8 mouse cellular contexts compared by ENCODE assay signal in the genomic region with DNA sequence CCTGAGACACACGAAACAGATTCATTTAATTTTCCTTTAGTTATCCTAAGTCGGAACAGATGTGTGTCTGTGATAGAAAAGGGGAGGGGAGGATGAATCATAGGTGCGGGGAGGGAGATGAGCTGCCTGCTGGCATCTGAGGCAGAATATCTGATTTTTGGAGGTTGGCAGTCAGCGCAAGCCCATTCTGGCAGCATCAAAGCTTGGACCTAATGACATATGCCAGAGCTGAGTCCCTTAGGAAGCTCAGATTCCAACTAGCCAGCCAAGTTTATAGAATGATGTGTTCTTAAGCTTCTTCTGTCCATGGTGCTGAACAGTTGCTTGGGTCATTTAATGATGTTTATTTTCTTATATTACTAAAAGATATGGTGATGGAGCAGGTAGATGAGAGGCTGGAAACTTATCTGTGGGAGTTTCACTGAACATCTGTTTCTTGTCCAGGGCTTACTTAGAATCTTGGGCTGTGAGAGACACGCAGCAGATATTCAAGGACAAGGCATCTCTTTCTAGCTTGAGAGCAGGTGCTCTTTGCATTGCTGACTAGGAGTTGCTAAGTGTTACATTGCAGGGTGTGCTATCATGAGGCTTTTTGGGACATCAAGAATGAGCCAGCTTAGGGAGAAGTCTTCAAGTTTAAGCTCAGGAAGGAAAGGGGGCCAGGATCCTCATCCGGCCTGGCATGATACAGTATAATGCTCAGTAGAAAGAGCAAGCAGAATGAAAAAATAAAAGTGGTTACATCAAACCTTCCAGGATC.
DNase-seq lines count a peak whose midpoint lies in the region.

No protein-coding gene starts in this region.

- intact Hi-C loops in left cerebral cortex, postnatal 10 days (cut with DNase I) = no loop called here

- DNase-seq in adrenal gland, postnatal 14 days = peak; percentile 5
- no peak for DNase-seq in adrenal gland, adult 8-10 months
- peak; percentile 10 for DNase-seq in left cerebral cortex, adult 11 months (ENCODE audit: low spot score)
- DNase-seq in left cerebral cortex, postnatal 10 days (ENCODE audit: extremely low spot score in 1 of 2, low spot score in 2 of 2) = no peak
- DNase-seq in cerebellum, adult 9-10 months = peak; percentile 27
- DNase-seq in left cerebral cortex, adult 18-20 months (ENCODE audit: low spot score in 2 of 2) = peak; percentile 25 to 32
- DNase-seq in yolk sac, embryonic 10.5 days (ENCODE audit: low spot score) = no peak
- DNase-seq in heart, adult 9 months (ENCODE audit: low spot score in 2 of 2) = no peak

Comparison
In these comparisons a context has a peak if more than half of its experiments do, and no peak if none do; other contexts are left out.
1. DNase-seq: peak in adrenal gland, postnatal 14 days (single experiment), left cerebral cortex, adult 11 months (single experiment), cerebellum, adult 9-10 months (single experiment) and left cerebral cortex, adult 18-20 months (2 of 2); none in adrenal gland, adult 8-10 months (single experiment), left cerebral cortex, postnatal 10 days (0 of 2), yolk sac, embryonic 10.5 days (single experiment) and heart, adult 9 months (0 of 2).